Mouse (Mus musculus): ENCODE measurements around the gene Olfr777. TPM values are rescaled to one million over a fixed set of nuclear protein-coding genes. Genes with fewer than 3 reads are reported as not detected.
"Not testable (repeated sequence)": the region's sequence is repeated elsewhere in the genome, so short reads cannot be mapped to it uniquely, and the experiment has no call there.

Olfr777 gene
- not detected in 2 replicates for polyA plus RNA-seq (2015; fragmentation: Nextera tagmentation; extraction: Ambion mirVana)

DNA sequence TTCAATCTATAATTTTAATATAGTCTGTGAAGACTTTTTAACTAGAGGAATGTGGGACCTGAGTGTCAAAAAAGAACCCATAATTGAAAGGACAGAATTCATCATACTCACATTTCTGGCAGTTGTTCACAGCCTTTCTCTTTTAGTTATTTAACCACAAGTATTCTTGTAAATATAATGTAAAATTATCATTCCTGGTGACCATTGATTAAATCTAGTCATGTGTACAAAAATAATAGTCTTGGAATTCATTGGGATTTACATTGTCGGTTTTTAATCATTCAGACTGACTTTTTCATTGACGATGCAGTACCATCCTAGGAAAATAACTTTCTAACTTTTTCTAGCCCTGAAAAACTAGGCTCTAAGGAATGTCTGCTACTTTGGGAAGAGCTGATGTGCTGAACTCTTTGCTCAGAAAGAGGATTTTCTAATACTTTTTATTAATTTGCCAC is at the start of gene Olfr777:
Gene Olfr777 (minus strand): TSS at position 405 of the 455 bp plus-strand sequence.
- H3K9me3 ChIP-seq (replicated peaks; ENCODE audit: control insufficient read depth, low read length): no peaks in the 10 kb centered on the region
- H3K9ac ChIP-seq (ENCODE audit: low read depth, low read length): no peak within 1 kb of the TSS
- 63% methylated on average over 2 of the region's 2 CpGs for WGBS (ENCODE audit: insufficient replicate concordance)
- no peaks in the 10 kb centered on the region for H3K27me3 ChIP-seq (ENCODE audit: control insufficient read depth, insufficient read depth, low read depth, low read length)
- H3K4me2 ChIP-seq (ENCODE audit: low read depth, low read length): no peak within 1 kb of the TSS
- H3K4me3 ChIP-seq (ENCODE audit: low read depth, low read length): no peak within 1 kb of the TSS
- ATAC-seq (ENCODE audit: low read depth): no peak
- H3K4me1 ChIP-seq (ENCODE audit: control insufficient read depth, low read depth, low read length): no peaks in the 10 kb centered on the region
- H3K36me3 ChIP-seq (ENCODE audit: control insufficient read depth, insufficient read depth): no peaks in the 10 kb centered on the region
- H3K27ac ChIP-seq (ENCODE audit: low read length): no peak within 1 kb of the TSS

DNA sequence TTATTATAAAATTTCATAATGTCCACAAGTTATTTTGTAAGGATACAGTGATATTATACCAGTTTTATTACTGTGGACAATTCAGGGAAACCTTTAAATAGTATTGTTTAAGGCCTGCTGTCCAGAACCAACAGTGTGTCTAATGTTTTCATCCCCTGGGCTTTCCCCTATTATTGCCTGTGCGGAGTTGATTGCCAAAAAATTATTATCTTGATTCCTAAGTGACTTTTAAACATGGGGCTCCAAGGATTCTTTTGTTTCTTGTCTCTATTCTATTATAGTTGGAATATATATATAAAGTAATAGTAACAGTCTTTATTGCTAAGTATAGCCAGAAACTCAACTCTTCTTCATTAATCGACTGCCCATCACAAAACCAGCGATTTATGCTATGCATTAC is 46.5 kb upstream of the Olfr777 start, which contains the start of gene Olfr780:
Gene Olfr780 (plus strand): TSS at position 301 of the 400 bp plus-strand sequence.
- Histone ChIP-seq H3K9me3 (replicated peaks; ENCODE audit: control insufficient read depth, low read length) (no peaks in the 10 kb centered on the region), H3K36me3 (ENCODE audit: control insufficient read depth, insufficient read depth) (no peaks in the 10 kb centered on the region), H3K27ac (ENCODE audit: low read length) (no peak within 1 kb of the TSS), H3K4me2 (ENCODE audit: low read depth, low read length) (no peak within 1 kb of the TSS), H3K9ac (ENCODE audit: low read depth, low read length) (no peak within 1 kb of the TSS), H3K27me3 (ENCODE audit: control insufficient read depth, insufficient read depth, low read depth, low read length) (no peaks in the 10 kb centered on the region), H3K4me3 (ENCODE audit: low read depth, low read length) (no peak within 1 kb of the TSS), H3K4me1 (ENCODE audit: control insufficient read depth, low read depth, low read length) (no peaks in the 10 kb centered on the region)
- ATAC-seq (ENCODE audit: low read depth): no peak
- whole genome bisulfite sequencing (ENCODE audit: insufficient replicate concordance): 54% methylated on average over 3 of the region's 3 CpGs

DNA sequence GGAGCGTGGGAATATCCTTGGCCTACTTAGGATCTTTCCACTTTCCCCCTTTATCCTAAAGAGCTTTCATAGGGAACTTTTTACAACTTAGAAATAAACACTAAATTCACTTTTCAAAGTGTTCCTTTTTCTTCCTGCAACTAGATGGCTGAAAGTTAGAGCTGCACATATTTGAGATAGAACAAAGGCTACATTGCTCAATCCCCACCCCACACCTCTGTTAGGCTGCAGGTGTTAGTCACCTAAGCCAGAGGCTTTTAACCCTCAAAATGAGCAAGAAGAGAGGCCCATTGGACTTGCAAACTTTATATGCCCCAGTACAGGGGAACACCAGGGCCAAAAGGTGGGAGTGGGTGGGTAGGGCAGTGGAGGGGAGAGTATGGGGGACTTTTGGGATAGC is 42.2 kb upstream of the Olfr777 start:
- H3K4me1 ChIP-seq (ENCODE audit: control insufficient read depth, low read depth, low read length); H3K27me3 ChIP-seq (ENCODE audit: control insufficient read depth, insufficient read depth, low read depth, low read length); H3K9me3 ChIP-seq (replicated peaks; ENCODE audit: control insufficient read depth, low read length); ATAC-seq (ENCODE audit: low read depth); H3K9ac ChIP-seq (ENCODE audit: low read depth, low read length); H3K27ac ChIP-seq (ENCODE audit: low read length); H3K4me3 ChIP-seq (ENCODE audit: low read depth, low read length); H3K4me2 ChIP-seq (ENCODE audit: low read depth, low read length); H3K36me3 ChIP-seq (ENCODE audit: control insufficient read depth, insufficient read depth): not testable (repeated sequence)
- no CpG with 5 or more reads among the region's 1 CpGs for WGBS (ENCODE audit: insufficient replicate concordance)

DNA sequence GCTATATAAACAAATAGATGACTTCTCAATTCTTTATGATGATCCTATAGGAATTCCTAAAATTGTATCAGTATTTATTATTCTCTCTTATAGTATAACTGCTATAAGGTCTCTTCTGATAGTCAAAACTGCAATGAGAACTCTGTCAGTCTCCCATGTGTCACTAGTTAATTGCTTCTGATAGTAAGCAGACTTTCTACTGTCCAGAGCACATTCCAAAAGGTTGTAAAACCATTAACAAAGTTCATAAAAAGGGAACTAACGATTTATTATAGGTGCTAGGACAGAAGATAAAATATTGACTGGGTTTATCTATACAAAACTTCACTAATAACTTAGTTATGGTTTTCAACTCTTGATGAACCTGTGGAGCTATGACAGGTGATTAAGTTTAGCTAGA is 41.7 kb upstream of the Olfr777 start:
- ATAC-seq (ENCODE audit: low read depth); H3K27ac ChIP-seq (ENCODE audit: low read length): not testable (repeated sequence)
- WGBS (ENCODE audit: insufficient replicate concordance): 13% methylated on average over 1 of the region's 1 CpGs

DNA sequence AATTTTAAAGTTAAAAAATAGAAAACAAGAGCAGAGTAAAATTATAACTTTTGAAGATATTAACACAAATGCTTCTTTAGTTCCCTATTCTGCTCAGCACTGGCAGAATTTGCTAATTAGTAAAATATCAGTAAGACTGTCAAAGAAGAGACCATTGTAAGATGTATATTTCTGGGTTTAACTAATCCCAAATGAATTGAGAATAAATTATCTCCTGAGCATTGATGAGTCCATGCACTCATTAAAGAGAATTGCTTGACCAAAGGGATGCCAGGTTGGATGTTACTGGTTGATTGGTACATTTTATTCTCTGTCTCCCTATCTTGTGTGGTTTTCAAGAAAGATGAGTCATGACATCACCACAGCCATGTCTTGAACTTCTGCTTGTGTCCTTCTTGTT is 12.5 kb downstream of the Olfr777 start, which contains the start of gene Olfr776:
Gene Olfr776 (plus strand): TSS at position 301 of the 400 bp plus-strand sequence.
- ATAC-seq (ENCODE audit: low read depth): no peak
- no peaks in the 10 kb centered on the region for H3K4me1 ChIP-seq (ENCODE audit: control insufficient read depth, low read depth, low read length)
- no peaks in the 10 kb centered on the region for H3K27me3 ChIP-seq (ENCODE audit: control insufficient read depth, insufficient read depth, low read depth, low read length)
- no peaks in the 10 kb centered on the region for H3K9me3 ChIP-seq (replicated peaks; ENCODE audit: control insufficient read depth, low read length)
- H3K4me3 ChIP-seq (ENCODE audit: low read depth, low read length): no peak within 1 kb of the TSS
- no peak within 1 kb of the TSS for H3K27ac ChIP-seq (ENCODE audit: low read length)
- no peak within 1 kb of the TSS for H3K9ac ChIP-seq (ENCODE audit: low read depth, low read length)
- H3K36me3 ChIP-seq (ENCODE audit: control insufficient read depth, insufficient read depth): no peaks in the 10 kb centered on the region
- H3K4me2 ChIP-seq (ENCODE audit: low read depth, low read length): no peak within 1 kb of the TSS

More for the DNA sequence above, 41.7 kb upstream of the Olfr777 start:
- not testable (repeated sequence) for H3K4me2 ChIP-seq (ENCODE audit: low read depth, low read length); H3K27me3 ChIP-seq (ENCODE audit: control insufficient read depth, insufficient read depth, low read depth, low read length); H3K36me3 ChIP-seq (ENCODE audit: control insufficient read depth, insufficient read depth); H3K9me3 ChIP-seq (replicated peaks; ENCODE audit: control insufficient read depth, low read length); H3K4me3 ChIP-seq (ENCODE audit: low read depth, low read length); H3K9ac ChIP-seq (ENCODE audit: low read depth, low read length); H3K4me1 ChIP-seq (ENCODE audit: control insufficient read depth, low read depth, low read length)

DNA sequence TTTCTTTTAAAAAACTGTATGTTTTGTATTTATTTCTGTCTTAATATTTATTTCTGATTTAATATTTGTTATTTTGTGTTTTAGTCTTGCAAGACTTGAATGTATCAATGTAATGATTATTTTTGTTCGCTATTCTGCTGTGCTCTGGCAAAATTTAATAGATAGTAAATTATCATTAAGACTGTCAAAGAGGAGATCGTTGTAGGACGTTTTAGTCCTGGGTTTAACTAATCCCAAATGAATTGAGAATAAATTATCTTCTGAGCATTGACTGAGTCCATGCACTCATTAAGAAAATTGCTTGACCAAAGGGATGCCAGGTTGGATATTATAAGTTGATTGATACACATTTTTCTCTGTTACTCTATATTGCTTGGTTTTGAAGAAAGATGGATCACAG is 23.2 kb downstream of the Olfr777 start, which contains the start of gene Olfr775:
Gene Olfr775 (plus strand): TSS at position 301 of the 400 bp plus-strand sequence.
- Histone ChIP-seq H3K9me3 (replicated peaks; ENCODE audit: control insufficient read depth, low read length) (no peaks in the 10 kb centered on the region), H3K4me1 (ENCODE audit: control insufficient read depth, low read depth, low read length) (no peaks in the 10 kb centered on the region), H3K4me3 (ENCODE audit: low read depth, low read length) (no peak within 1 kb of the TSS), H3K4me2 (ENCODE audit: low read depth, low read length) (no peak within 1 kb of the TSS), H3K9ac (ENCODE audit: low read depth, low read length) (no peak within 1 kb of the TSS), H3K27me3 (ENCODE audit: control insufficient read depth, insufficient read depth, low read depth, low read length) (no peaks in the 10 kb centered on the region), H3K36me3 (ENCODE audit: control insufficient read depth, insufficient read depth) (no peaks in the 10 kb centered on the region), H3K27ac (ENCODE audit: low read length) (no peak within 1 kb of the TSS)
- whole genome bisulfite sequencing (ENCODE audit: insufficient replicate concordance): 53% methylated on average over 3 of the region's 3 CpGs
- ATAC-seq (ENCODE audit: low read depth): no peak

DNA sequence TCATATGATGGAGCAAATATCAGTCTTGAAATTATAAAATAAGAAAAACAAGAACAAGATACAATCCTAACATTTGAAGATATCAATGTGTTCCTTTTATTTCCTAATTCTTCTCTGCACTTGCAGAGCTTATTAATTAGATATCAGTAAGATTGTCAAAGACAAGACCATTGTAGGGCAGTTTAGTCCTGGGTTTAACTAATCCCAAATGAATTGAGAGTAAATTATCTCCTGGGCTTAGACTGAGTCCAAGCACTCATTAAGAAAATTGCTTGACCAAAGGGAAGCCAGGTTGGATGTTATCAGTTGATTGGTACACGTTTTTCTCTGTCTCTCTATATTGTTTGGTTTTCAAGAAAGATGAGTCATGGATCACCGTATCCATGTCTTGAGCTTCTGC is 35.4 kb downstream of the Olfr777 start, which contains the start of gene Olfr774:
Gene Olfr774 (plus strand): TSS at position 301 of the 400 bp plus-strand sequence.
- no peak within 1 kb of the TSS for H3K4me2 ChIP-seq (ENCODE audit: low read depth, low read length)
- no peak within 1 kb of the TSS for H3K4me3 ChIP-seq (ENCODE audit: low read depth, low read length)
- no peak for ATAC-seq (ENCODE audit: low read depth)
- 47% methylated on average over 2 of the region's 2 CpGs for WGBS (ENCODE audit: insufficient replicate concordance)
- H3K36me3 ChIP-seq (ENCODE audit: control insufficient read depth, insufficient read depth): no peaks in the 10 kb centered on the region
- no peaks in the 10 kb centered on the region for H3K4me1 ChIP-seq (ENCODE audit: control insufficient read depth, low read depth, low read length)
- H3K27me3 ChIP-seq (ENCODE audit: control insufficient read depth, insufficient read depth, low read depth, low read length): no peaks in the 10 kb centered on the region
- H3K9ac ChIP-seq (ENCODE audit: low read depth, low read length): no peak within 1 kb of the TSS
- H3K27ac ChIP-seq (ENCODE audit: low read length): no peak within 1 kb of the TSS
- peaks cover 3% of the 10 kb centered on the region; the same call in 1 of the 2 replicates for H3K9me3 ChIP-seq (replicated peaks; ENCODE audit: control insufficient read depth, low read length)

DNA sequence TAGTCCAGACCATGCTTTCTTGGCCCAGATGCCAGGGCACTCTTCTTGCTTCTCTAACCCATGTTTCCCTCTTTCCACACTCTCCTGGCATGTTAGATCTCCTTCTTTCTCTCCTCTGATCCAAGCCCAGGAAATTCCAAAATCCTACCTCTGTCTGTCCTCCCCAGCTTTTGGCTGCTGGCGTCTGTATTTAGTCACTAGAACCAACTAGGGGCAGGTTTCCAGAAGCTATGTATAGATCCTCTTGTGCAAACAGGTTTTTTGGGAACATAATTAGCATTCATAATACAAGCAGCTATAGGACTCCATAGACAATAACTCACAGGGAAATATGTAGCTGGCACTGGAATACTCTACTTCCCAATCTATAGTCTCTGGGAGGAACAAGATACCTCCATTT is 40.5 kb downstream of the Olfr777 start:
- H3K27me3 ChIP-seq (ENCODE audit: control insufficient read depth, insufficient read depth, low read depth, low read length): no peaks in the 10 kb centered on the region
- H3K4me3 ChIP-seq (ENCODE audit: low read depth, low read length): no peak overlapping the region
- no peaks in the 10 kb centered on the region for H3K4me1 ChIP-seq (ENCODE audit: control insufficient read depth, low read depth, low read length)
- no peak overlapping the region for H3K4me2 ChIP-seq (ENCODE audit: low read depth, low read length)
- peaks cover 5% of the 10 kb centered on the region for H3K9me3 ChIP-seq (replicated peaks; ENCODE audit: control insufficient read depth, low read length)
- no peak for ATAC-seq (ENCODE audit: low read depth)
- WGBS (ENCODE audit: insufficient replicate concordance): 50% methylated on average over 1 of the region's 1 CpGs
- H3K36me3 ChIP-seq (ENCODE audit: control insufficient read depth, insufficient read depth): no peaks in the 10 kb centered on the region
- H3K9ac ChIP-seq (ENCODE audit: low read depth, low read length): no peak overlapping the region
- no peak overlapping the region for H3K27ac ChIP-seq (ENCODE audit: low read length)
